Mouse (Mus musculus) heart, adult 11 months (tissue): ENCODE data around the gene Sfrp4.
"Not testable (repeated sequence)": the region's sequence is repeated elsewhere in the genome, so short reads cannot be mapped to it uniquely, and the experiment has no call there.

ENCODE experiments used
- DNase-seq: peaks from one replicate; pipeline ENCODE4 v3.0.0; 2022

The Sfrp4 gene

DNA sequence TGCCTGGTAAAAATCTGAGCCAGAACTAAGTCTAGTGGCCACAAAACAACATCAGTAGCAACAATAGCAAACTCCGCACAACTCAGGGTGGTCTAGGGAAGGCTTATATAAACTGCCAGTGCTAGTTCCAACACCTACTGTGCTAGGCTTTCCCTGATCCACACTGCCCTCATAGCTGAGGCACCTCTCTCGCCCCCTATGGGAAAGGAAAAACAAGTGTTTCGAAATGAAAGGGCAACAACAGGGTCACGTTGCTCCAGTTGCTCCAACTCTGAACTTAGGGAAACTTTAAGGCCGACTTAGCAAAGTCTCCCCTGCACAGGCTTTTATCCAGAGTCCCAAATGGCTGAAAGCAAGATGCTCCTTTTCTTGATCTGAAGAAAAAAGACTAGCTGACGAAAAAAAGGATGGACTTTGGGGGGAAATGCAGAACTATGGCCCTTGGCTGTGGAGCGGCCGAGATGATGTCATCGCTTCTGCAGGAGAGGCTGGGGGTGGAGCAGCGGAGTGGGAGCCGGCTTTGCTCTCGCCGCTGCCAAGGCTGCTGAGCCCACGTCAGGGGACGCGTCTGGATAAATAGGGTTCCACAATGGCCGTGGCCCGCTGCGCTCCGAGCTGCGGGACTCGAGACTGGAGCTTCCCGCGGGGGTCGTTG is at the start of gene Sfrp4:
Sfrp4 (plus strand) TSS at position 532 of the 655 bp plus-strand sequence.
- peak; percentile 95 for DNase-seq

DNA sequence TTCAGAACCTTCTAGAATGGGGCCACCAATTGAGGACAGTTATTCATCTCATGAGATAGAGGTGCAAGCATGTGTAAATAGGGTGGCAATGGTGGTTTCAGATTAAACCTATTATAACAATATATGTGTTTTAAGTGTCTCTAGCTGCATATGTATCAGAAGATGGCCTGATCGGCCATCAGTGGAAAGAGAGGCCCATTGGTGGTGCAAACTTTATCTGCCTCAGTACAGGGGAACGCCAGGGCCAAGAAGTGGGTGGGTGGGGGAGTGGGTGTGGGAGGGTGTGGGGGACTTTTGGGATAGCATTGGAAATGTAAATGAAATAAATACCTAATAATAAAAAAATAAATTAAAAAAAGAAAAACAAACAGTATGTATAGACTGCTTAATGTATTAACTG is 48.2 kb upstream of the Sfrp4 start:
- not testable (repeated sequence) for DNase-seq

DNA sequence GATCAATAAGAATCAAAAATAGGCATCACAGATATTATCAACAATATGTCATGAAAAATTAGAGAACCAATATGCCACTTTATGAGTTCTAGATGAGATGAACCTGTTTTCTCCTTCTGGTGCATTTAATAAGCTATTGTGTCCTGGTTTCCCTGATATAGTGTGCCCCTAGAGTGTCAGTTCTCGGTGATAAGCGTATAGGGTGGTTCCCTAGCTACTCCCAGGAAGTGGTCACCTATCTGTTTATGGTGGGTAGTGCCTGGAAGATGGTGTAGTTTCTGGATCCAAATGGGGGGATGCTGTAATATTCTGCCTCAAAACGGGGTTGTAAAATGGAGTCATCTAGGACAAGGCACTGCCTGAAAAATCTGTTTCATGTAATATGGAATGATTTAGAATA is 47.0 kb upstream of the Sfrp4 start:
- DNase-seq, result no peak

DNA sequence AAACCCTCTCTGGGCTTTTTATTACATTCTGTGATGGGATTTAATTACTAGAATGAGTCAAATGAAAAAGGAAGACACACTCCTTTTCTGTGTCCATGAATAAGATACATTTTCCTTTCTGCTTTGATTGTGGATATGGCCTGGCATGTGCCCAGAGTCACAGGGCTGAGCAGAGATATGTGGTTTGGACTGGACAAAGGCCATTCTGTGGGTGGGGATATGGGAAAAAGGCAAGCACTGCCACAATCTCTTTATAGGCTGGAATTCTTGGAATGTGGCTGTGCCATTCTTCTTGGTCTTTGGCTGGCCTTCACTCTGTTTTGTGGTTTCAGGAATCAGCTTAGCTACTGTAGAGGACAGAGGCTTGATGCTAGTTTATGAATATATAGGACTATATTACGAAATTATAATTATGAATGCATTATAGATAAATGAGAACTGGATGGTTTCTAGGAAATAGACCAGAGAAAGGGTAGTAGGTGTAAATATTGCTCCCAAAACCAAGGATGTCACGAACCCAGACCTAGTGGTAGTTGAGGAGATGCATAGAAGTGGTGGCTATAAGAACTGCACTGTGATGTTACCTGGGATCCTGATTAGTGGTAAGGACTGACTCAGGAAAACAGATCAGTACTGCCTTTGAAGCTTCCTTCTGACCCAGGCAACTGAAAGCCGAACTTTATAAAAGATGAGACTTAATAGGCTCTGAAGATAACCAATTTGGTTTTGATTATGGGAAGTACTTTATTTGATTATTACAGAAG is 31.7 kb upstream of the Sfrp4 start:
- peak; percentile 61 for DNase-seq

DNA sequence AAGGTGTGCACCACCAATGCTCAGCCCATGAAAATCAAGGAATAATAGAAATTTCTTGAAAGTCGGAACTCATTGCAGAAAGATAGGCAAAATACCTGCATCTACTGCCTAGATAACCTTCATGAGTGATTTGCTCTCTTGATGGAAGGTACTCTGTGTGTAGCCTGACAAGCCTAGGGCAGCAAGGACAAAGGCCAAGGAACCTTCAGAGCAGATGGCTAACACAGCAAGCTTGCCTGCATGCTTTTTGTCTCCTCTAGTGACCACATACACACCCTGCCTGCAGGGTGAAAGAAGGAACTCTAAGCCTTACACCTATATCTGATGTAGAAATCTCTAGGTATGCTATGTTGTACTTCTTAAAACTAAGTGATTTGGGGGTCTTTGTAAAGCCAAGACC is 27.8 kb upstream of the Sfrp4 start:
- DNase-seq, result no peak

DNA sequence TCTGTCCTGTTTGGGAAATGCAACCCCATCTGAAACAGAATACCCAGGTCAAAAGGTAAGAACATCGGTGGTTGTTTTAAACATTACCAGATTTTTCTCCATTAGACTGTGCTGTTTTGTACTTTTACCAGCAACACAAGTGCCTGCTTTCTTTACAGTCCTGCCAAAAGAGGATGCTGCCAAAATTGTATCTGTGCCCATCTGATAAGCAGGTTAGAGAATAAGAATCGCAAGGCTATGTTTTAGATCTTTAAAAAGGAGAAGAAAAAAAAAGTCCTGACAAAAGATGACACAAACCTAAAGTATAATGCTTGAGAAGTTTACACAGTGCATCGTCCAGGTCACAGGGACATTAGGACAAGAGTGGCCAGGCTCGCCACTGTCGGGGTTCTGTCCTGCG is 23.7 kb upstream of the Sfrp4 start:
- DNase-seq, result no peak

DNA sequence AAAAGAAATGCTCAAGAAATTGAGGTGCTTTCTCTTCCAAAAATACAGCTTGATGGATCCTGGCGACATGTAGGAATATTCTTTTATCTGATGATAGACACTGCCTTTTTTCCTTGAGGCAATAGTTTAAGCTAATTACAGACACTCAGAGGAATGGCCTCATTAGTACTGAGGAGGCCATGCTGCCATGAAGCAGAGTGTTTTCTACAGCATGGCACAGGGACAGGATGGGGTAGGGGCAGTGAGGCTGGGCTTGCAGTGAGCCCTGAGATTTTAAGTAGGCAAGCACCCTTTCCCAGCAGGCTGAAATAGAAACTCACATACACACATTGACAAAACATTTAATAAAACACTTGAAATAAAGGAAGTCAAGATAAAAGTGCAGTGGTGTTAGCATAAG is 20.4 kb upstream of the Sfrp4 start:
- no peak for DNase-seq

DNA sequence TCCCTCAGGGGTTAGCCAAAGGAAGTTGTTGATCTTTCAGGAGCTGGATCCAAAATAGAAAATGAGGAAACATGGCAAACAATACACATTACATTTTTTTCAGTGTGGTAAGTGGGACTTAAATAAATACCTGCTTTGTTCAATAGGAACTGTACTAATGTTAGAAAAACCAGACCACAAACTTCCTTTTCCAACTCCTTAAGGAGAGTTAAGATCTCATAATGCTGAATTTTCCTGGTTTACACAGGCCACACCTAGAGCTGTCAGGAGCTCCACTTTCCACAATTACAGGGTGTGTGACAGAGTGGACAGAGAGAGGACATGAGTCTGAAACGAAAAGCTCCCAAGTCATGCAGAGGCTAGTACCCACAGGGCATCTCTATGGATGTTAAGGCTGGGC is 19.2 kb upstream of the Sfrp4 start:
- no peak for DNase-seq

DNA sequence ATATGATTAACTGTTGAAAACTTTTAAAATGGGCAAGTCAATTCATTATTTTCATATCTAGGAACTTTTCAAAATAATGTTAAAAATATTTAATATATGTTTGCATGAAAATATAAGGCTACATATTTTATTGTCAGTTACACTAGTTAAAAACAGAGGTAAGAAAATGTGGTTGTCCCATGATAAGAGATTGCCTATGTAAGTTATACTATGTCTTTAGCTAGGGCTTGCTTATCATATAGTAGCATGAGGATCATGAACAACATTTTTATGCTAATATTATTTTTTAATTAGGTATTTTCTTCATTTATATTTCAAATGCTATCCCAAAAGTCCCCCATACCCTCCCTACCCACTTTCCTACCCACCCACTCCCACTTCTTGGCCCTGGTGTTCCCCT is 18.0 kb upstream of the Sfrp4 start:
- no peak for DNase-seq

DNA sequence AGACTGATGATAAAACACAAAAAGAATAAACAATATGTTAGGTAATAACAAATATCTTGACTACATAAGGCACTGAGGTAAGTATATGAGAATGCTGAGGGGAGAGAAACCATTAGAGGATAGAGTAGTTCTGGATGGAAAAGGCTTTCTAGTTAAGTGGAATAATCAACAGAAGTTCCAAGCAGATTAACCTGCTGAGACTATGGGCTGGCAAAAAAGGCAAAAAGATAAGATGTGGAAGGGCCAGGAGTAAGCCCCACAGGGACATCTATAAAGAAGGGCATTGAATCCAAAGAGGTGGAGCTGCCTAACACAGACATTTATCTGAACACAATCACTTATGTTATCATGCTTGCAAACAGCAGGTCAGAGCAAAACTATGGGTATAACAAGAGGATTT is 14.8 kb upstream of the Sfrp4 start:
- no peak for DNase-seq

DNA sequence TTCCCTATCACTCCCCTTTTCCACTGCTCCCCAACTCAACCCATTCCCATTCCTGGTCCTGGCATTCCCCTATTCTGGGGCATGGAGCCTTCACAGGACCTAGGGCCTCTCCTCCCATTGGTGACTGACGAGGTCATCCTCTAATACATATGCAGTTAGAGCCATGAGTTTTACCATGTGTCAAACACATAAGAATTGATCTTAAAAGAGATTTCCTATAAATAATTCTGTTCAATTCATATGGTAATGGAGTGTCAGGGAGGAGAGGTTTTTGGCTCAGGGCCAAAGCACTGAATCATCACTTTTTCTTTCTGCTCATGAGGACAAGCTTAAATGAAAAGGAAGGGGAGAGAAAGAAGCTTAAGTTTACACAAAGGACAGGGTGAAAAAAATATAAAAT is 10.6 kb upstream of the Sfrp4 start:
- DNase-seq, result no peak

DNA sequence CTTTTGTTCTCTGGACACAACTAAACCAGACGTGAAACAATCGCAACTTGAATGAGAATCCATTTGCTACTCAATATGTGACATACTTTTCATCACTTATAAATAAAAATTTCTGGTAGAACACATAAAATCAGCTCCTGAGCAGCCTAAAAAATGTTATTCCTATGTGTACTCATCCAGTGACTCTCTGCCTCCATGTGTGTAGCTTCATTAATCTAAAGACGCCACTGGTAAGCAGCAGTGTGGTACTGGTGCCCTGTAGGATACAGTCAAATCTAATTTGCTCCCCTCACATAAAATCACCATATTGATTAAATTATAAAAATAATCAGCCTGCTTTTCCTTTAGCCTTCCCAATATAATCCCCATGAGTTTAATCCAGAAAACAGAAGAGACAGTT is 9.9 kb upstream of the Sfrp4 start:
- DNase-seq, result no peak

DNA sequence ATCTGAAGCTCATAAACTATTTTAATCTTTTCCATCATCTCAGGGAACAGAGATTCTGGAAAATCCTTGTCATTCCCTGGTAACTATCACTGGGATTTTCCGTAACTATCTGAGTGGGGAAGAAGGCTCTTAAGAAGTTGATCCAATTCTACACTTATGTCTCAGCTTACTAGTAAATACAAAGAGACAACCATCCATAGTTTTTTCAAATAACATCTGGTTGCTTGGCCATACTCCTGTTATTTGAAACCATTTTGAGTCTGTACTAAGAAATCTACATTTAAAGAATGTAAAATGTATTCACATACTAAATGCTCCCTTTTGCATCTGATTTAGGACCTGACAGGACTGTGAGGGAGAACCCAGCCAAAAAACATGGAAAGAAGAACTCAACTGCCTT is 9.5 kb upstream of the Sfrp4 start:
- no peak for DNase-seq

DNA sequence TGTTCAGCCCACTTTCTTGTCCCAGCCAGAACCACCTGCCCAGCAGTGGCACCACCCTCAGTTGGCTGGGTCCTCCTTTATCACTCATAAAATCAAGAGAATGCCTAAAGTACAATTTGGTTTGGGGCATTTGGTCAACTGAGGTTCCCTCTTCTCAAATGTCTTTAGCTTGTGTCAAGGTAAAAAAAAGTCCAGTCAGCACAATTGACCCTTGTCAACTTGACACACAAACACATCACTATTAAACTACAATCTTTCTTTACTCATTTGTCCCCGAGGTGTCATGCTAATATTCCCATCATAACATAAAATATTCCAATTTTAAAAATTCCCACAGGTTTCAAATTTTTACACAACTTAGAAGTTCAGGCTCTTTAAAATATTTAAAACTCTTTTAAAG is 8.6 kb upstream of the Sfrp4 start:
- DNase-seq, result no peak

DNA sequence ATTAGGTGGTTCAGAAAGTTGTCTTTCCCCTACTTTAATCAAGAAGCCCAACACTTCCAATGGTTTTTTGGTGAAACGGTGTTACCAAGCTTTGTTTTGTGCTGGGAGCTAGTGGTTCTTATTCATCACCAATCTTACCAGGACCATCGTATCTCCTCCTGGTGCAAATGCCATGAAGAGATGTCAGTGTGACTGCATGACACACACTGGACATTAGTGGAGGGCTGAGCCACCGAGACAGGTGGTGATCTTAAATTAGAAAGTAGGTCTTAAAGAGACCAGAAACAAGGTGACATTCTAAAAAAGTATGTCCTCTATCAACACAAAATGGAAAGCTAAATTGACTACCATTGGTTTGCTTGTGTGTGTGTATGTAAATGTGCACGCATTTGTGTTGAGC is 4.8 kb upstream of the Sfrp4 start:
- DNase-seq, result no peak

DNA sequence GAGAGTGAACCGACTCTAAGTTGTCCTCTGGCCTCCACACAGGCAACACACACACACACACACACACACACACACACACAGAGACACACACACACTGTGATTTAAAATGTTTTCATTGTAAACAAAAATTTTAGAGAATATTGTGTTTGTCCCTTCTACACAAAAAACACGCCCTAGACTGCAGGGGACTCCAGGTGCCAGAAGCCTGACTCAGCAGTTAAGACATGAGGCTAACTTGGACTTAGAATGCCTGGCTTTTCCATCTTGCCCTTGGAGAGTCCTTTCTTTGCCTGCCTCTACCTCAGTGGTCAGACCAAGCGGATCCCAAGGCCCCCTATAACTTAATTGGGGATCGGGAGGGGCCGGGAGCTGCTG is 4.1 kb upstream of the Sfrp4 start:
- no peak for DNase-seq

DNA sequence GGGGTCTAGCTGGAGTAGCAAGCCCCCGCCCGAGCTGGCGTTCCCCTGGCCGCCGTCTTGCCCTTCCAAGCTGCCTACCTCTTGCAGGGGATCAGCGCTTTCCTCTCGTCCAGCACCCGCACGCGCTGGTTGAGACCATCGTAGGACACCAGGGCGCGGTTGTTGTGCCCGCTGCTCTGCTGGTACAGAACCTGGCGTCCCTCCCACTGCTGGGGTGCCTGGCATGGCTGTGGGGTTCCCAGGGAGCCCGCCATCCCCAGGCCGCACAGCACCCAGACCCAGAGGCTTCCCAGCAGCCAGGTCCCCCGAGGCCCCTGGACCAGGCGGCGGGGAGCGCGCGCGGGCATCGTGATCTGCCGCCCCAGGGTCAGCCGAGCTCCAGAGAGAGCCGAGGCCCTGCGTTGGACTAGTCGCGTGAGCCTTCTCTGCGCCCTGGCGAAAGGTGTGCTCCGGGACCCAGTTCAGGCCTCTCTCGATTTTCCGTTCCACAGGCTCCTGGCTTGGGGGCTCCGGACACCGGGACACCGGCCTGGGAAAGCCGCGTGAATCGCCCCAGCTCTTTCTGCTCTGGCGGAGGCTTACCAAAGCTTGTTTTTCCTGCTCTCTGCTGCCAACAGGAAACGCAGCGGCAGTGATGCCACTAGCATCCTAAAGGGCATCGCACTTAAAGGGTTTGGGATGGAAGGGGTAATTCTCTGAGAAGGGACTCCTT is 3.5 kb upstream of the Sfrp4 start, which contains the start of gene Epdr1:
Epdr1 (minus strand) TSS at position 712 of the 712 bp plus-strand sequence.
- peak; percentile 92 for DNase-seq

DNA sequence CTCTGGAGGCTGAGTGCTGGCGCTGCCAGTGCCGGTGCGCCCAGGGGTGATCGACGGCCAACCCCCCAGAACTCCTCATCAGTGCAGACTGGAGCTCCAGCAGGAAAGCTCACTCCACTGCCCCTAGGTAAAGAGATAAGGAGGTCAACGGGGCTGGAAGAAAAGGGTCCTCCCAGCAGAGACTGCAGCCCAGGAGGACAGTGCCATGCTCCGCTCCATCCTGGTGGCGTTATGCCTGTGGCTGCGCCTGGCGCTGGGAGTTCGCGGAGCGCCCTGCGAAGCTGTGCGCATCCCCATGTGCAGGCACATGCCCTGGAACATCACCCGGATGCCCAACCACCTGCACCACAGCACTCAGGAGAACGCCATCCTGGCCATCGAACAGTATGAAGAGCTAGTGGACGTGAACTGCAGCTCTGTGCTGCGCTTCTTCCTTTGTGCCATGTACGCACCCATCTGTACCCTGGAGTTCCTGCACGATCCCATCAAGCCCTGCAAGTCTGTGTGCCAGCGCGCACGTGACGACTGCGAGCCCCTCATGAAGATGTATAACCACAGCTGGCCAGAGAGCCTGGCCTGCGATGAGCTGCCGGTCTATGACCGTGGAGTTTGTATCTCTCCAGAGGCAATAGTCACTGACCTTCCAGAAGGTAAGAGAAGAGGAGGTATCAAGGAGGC is 463 bp downstream of the Sfrp4 start:
- peak; percentile 87 for DNase-seq

DNA sequence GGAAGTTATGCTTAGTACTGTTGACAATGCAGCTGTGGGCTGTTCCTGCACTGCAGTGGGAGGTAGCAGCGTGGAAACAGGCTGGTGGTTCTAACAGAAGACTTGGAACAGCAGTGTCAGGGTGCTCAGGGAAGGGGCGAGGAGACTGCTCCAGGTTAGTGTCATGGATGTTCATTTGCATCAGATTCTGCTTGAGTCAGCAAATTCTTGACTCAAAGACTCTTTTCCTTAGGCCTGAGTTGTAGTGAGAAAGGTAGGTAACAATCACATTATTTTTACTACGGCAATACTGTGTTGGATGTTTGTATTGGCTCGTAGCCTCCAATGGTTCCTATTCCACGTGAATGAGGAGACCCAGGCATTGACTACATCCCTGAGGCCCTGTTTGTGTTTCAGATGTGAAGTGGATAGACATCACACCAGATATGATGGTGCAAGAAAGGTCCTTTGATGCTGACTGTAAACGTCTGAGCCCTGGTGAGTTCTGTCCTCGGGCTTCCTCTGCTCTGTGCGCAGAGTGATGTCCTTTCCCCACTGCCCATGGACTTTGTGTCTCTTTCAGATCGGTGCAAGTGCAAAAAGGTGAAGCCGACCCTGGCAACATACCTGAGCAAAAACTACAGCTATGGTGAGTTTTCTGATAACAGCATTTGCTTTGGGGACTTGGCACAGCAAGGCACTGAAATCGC is 1.9 kb downstream of the Sfrp4 start:
- peak; percentile 84 for DNase-seq

DNA sequence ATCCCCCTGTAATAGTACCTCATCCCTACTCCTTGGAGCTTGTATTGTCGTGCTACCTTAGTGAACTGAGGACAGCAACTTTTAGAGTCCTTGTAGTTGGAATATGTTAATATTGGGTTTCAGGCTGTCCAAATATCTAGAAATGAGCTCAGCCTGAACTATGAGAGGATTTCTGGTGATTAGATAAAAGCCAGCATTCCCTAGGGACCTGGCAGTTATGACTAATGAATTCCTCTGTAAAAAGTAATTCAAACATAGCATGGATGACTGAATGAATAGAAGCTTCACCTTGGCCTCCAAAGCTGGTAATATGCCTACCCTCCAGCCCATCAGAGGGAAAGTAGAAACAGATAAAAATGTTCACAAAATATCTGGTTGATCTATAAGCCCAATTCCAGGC is 3.6 kb downstream of the Sfrp4 start:
- no peak for DNase-seq

DNA sequence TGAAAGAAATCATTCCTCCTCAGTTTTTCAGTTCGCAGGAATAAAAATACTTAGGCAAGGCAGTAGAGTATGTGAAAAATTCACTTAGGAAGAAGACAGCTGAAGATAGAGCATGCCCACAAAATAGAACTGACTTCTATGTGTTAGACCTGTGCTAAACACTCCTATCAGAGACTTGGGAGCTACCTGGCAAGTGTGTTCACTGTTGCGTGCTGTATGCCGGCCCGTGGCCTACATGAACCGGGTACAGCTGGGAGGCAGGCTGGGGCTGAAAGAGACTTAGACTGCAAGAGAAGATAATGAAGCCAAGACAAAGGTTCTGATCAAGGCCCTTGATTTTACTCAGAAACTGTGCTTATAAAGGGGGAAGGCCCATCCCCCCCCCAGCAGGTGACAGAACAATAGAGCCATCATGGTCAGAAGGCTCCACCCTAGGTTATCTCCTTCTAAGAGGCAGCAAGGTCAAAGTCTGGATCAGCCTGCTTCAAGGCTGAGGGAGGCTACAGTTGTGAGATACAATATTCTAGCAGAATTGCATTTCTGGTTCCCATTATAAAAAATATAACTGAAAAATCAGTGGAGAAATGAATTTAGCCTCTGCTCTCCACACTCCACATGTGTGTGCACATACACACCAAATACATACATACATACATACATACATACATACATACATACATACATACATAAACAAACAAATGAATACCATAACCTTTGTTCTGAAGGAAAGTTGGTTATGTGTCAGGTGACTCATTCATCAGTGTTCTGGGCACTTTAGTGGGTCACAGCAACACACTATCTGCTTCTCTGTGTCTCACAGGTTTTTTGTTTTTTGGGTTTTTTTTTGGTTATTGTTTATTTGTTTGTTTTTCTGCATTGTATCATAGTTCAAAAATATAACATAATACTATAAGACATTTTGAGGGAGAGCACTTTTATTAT is 8.1 kb downstream of the Sfrp4 start:
- no peak for DNase-seq

DNA sequence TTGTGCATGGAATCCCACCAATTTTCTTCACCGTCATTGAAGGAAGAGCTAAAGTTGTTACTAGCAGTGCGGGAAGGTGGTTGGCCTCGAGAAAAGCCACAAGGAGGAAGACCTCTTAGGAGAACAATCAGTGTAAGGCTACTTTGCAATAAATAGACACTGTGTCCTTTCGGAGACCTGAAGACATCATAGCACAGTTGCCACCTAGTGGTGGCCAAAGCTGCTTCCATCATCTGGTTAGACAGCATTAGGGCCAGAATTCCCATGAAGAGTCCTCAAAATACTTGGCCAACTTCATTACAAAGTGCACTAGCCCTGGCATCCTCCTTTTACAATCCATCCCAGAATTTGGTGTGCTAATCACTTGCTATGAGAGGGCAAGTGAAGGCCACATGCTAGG is 13.2 kb downstream of the Sfrp4 start:
- no peak for DNase-seq
